Mouse (Mus musculus) G1E (cell line): ENCODE results near the gene Frmd3.

Experiments used
- CTCF ChIP-seq: IDR thresholded peaks from 2 replicates; pipeline ENCODE4 v1.5.1; 2012; ENCODE audit warnings: low read depth, low read length, inconsistent platforms, mixed read lengths
- GATA1 ChIP-seq: IDR thresholded peaks from 2 replicates; pipeline ENCODE4 v1.6.1; 2012; ENCODE audit warnings: borderline replicate concordance, low read length, inconsistent platforms, mixed read lengths
- POLR2AphosphoS5 ChIP-seq: IDR thresholded peaks from 2 replicates; pipeline ENCODE4 v1.6.1; 2012; ENCODE audit warnings: low read depth, low read length, inconsistent platforms; ENCODE audit not compliant: insufficient replicate concordance
- TAL1 ChIP-seq: conservative IDR thresholded peaks from 2 replicates; pipeline ENCODE4 v1.6.1; 2012; ENCODE audit warnings: low read depth, low read length, inconsistent platforms, mixed read lengths

GRCm38 (mm10) chr4:74051692-74052091 is 38.5 kb downstream of the Frmd3 start:
- TF ChIP-seq CTCF (no peak), GATA1 (no peak), POLR2AphosphoS5 (no peak), TAL1 (no peak)
